Mouse (Mus musculus): ENCODE measurements around the gene Slc31a2.
A peak's percentile ranks its signal among the peaks of the same experiment; 100 is the strongest.

DNA sequence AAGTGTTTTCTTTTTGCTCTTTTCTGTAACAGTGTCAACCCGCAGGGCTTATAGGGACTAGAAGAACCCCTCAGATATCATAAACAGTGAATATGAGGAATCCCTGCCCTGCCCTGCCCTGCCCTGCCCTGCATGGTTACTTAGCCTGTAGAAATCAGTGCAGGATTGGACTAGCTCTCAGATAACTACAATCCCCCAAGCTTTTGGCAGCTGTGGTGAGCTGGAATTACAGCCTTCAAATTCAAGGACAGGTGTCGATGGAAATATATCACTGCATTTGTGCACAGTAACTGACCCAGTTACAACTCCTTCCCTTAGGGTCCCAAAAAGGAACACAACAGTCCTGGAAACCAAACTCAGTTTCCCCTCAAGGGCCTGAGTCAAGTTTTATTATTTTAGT, 37.6 kb downstream of the Slc31a2 start:
- no peak for TF ChIP-seq POLR2A (IDR thresholded peaks at IDR 0.05; ENCODE audit: insufficient read length, low read depth)
- TF ChIP-seq TCF12 (IDR thresholded peaks at IDR 0.05; ENCODE audit: insufficient read depth, poor library complexity, severe bottlenecking), result no peak
- TF ChIP-seq MAX (IDR thresholded peaks at IDR 0.05; ENCODE audit: low read depth), result no peak
- peak in 1 of 3 experiments; percentile 28 for TF ChIP-seq MYOD1 (IDR thresholded peaks at IDR 0.05; ENCODE audit: control insufficient read depth in 1 of 3, insufficient read length in 2 of 3, low read depth in 2 of 3)
- no peak for TF ChIP-seq MYOG (IDR thresholded peaks at IDR 0.05; ENCODE audit: control insufficient read depth in 1 of 3, insufficient read depth in 1 of 3, insufficient read length in 2 of 3, low read depth in 2 of 3)
- TF ChIP-seq USF1 (IDR thresholded peaks at IDR 0.05; ENCODE audit: low read depth), result no peak
- no peak for TF ChIP-seq POLR2AphosphoS2 (IDR thresholded peaks at IDR 0.05; ENCODE audit: insufficient read length, low read depth)
